Mouse (Mus musculus) layer of hippocampus, adult 2 months (tissue): Measurements from ENCODE around the gene Ppp1cb. TPM values are rescaled to one million over a fixed set of nuclear protein-coding genes. Genes with fewer than 3 reads are reported as not detected.

Experiments used
- DNase-seq, 2 experiments: peaks; one replicate each; pipeline ENCODE4 v3.0.0; 2022; ENCODE audit warnings: low spot score in 2 of 2
- H3K27ac ChIP-seq: fragments of 200-600 bp; 2 replicates; pipeline ENCODE4 v1.8.1; 2022
- H3K4me3 ChIP-seq: fragments of 200-600 bp; 2 replicates; pipeline ENCODE4 v1.8.1; 2022; ENCODE audit warnings: mild to moderate bottlenecking
- CTCF ChIP-seq: fragments of 200-600 bp; conservative IDR thresholded peaks from 2 replicates; pipeline ENCODE4 v1.8.1; 2022; ENCODE audit warnings: antibody characterized with exemption, mild to moderate bottlenecking, moderate library complexity
- total RNA-seq, 2 experiments: library from RNA; stranded (reverse); gene quantifications; 2 replicates each; pipeline ENCODE4 v1.2.3; 2021

Gene Ppp1cb
- total RNA-seq, 2 experiments from 2014 or later, result 418 to 439 TPM

GRCm38 (mm10) chr5:32459251-32459881 lies 723 bp downstream of the Ppp1cb start:
- Histone ChIP-seq H3K4me3 (peak overlapping the region; percentile 84), H3K27ac (peak overlapping the region; percentile 99)
- DNase-seq, result no peak
- peak; percentile 20; the same call in 1 of the 2 replicates for TF ChIP-seq CTCF

- peak; percentile 75 for TF ChIP-seq CTCF
- Histone ChIP-seq H3K27ac (peak overlapping the region; percentile 99), H3K4me3 (peak overlapping the region; percentile 84)
- DNase-seq, result no peak
Observed at GRCm38 (mm10) chr5:32459882-32460751, 1.5 kb downstream of the Ppp1cb start.

- no peak for TF ChIP-seq CTCF
- peak overlapping the region; percentile 99; the same call in 1 of the 2 replicates for H3K27ac ChIP-seq
- DNase-seq, result no peak
- H3K4me3 ChIP-seq, result peak overlapping the region; percentile 84
Observed at GRCm38 (mm10) chr5:32460973-32461372, 2.3 kb downstream of the Ppp1cb start.

GRCm38 (mm10) chr5:32472332-32473028 lies 13.8 kb downstream of the Ppp1cb start:
- no peak for DNase-seq
- TF ChIP-seq CTCF, result no peak

GRCm38 (mm10) chr5:32473029-32473352 lies 14.3 kb downstream of the Ppp1cb start:
- TF ChIP-seq CTCF, result no peak
- DNase-seq, result no peak
- no peak overlapping the region for H3K27ac ChIP-seq
- H3K4me3 ChIP-seq, result no peak overlapping the region

More at GRCm38 (mm10) chr5:32472332-32473028, 13.8 kb downstream of the Ppp1cb start:
- H3K4me3 ChIP-seq, result no peak overlapping the region
- no peak overlapping the region for H3K27ac ChIP-seq

GRCm38 (mm10) chr5:32476501-32476900 lies 17.9 kb downstream of the Ppp1cb start:
- DNase-seq, result no peak
- TF ChIP-seq CTCF, result no peak
- Histone ChIP-seq H3K4me3 (no peak overlapping the region), H3K27ac (no peak overlapping the region)

GRCm38 (mm10) chr5:32478972-32479371 lies 20.3 kb downstream of the Ppp1cb start:
- TF ChIP-seq CTCF, result no peak

GRCm38 (mm10) chr5:32485430-32485829 lies 26.8 kb downstream of the Ppp1cb start:
- H3K4me3 ChIP-seq, result no peak overlapping the region
- H3K27ac ChIP-seq, result no peak overlapping the region
- TF ChIP-seq CTCF, result no peak
- no peak for DNase-seq

More at GRCm38 (mm10) chr5:32478972-32479371, 20.3 kb downstream of the Ppp1cb start:
- no peak overlapping the region for H3K27ac ChIP-seq
- no peak for DNase-seq
- H3K4me3 ChIP-seq, result no peak overlapping the region

- Histone ChIP-seq H3K4me3 (no peak overlapping the region), H3K27ac (no peak overlapping the region)
- TF ChIP-seq CTCF, result no peak
- DNase-seq, result no peak
Observed at GRCm38 (mm10) chr5:32488044-32488443, 29.4 kb downstream of the Ppp1cb start.

GRCm38 (mm10) chr5:32494084-32494700 lies 35.5 kb downstream of the Ppp1cb start:
- TF ChIP-seq CTCF, result no peak
- no peak overlapping the region for H3K4me3 ChIP-seq
- no peak for DNase-seq

GRCm38 (mm10) chr5:32508766-32509165 lies 50.1 kb downstream of the Ppp1cb start:
- no peak for DNase-seq
- H3K27ac ChIP-seq, result no peak overlapping the region
- H3K4me3 ChIP-seq, result no peak overlapping the region
- TF ChIP-seq CTCF, result no peak

More at GRCm38 (mm10) chr5:32494084-32494700, 35.5 kb downstream of the Ppp1cb start:
- H3K27ac ChIP-seq, result no peak overlapping the region

GRCm38 (mm10) chr5:32520381-32520780 lies 61.7 kb downstream of the Ppp1cb start:
- no peak overlapping the region for H3K4me3 ChIP-seq
- peak; percentile 80 for TF ChIP-seq CTCF
- no peak overlapping the region for H3K27ac ChIP-seq
- DNase-seq, result peak in 1 of 2 experiments; percentile 45
